Mouse (Mus musculus) embryonic fibroblast, embryonic 13.5 days (primary cell): ENCODE results near the gene Camk1d. TPM values are rescaled to one million over a fixed set of nuclear protein-coding genes. Genes with fewer than 3 reads are reported as not detected.

ENCODE experiments used
- polyA plus RNA-seq: library from polyadenylated mRNA; stranded (reverse); fragments of >200 nt; gene quantifications from 2 replicates; pipeline ENCODE4 v1.2.4, GENCODE M21; 2011; ENCODE audit warnings: low read depth; ENCODE audit not compliant: missing spikeins, insufficient read length

Gene Camk1d
- polyA plus RNA-seq, 1 experiment: 4.3 TPM

Other genes with a start within 250 kb of the Camk1d start
- 86.6 and 89.6 TPM in 2 replicates for gene Nudt5, start 130.5 kb upstream of the Camk1d start, polyA plus RNA-seq
- gene Cdc123, start 130.6 kb upstream of the Camk1d start, polyA plus RNA-seq: 159 and 172 TPM in 2 replicates
- gene Gm13199, start 148.4 kb upstream of the Camk1d start, polyA plus RNA-seq: 0.90 TPM in 1 of 2 replicates, not detected in the other
- gene Sec61a2, start 180.9 kb upstream of the Camk1d start, polyA plus RNA-seq: 65.9 and 80.0 TPM in 2 replicates
- 3.0 and 3.3 TPM in 2 replicates for gene Dhtkd1, start 228.3 kb upstream of the Camk1d start, polyA plus RNA-seq
- gene Upf2, start 237.0 kb upstream of the Camk1d start, polyA plus RNA-seq: 30.6 and 34.4 TPM in 2 replicates